Mouse (Mus musculus): ENCODE data around the gene Car14.
"Not testable (repeated sequence)": the region's sequence is repeated elsewhere in the genome, so short reads cannot be mapped to it uniquely, and the experiment has no call there.

Gene Car14

DNA sequence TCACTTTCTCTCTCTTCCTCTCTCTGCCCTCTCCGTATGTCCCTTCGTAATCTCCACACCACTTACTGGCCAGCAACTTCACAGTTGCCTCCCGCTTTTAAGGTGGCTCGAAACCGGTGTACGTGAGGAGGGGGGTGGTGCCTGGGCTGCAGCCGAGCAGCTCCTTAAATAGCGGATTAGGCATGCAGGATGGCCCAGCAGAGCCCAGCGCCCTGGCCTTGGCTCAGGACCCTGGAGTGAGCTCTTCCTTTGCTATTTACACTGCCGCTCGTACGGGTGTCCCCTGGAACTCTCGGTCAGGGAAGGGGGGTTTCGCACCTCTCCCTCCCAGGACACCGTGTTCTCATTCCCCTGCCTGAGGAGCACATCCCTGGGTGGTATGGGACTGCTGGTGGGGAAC is at the start of gene Car14:
Gene Car14 (minus strand): TSS at position 124 of the 400 bp plus-strand sequence.
- peak; percentile 45 for DNase-seq

DNA sequence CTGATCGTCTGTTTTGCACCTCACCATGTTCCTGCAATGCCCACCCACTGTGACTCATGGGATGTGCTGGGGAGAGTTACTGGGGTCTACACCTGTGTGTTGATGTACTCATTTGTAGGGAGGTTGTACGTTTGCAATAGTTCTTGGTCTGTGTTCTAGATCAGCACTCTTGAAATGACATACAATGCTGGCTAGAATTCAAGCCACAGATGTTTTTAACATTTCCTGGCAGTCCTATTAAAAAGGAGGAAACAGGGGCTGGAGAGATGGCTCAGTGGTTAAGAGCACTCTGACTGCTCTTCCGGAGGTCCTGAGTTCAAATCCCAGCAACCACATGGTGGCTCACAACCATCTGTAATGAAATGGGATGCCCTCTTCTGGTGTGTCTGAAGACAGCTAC is 49.0 kb upstream of the Car14 start:
- no peak for DNase-seq

DNA sequence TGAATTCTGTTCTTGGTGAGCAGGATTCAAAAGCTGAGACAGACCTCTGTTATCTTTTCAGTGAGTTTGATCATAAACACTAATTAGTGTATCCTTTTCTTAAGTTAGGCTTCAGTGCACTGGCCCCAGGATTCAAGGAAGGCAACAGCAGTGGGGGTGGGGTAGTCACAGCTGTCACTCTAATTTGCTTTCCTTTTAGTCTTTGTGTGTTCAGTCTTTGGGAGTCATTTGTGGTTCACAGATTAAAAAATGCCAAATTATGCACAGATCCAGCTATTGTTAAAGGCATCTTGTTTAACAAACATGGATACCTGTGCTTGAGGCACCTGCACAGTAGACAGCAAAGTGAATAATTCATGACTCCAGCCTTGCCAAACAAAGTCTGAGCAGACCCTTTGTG is 48.5 kb upstream of the Car14 start:
- DNase-seq, result no peak

DNA sequence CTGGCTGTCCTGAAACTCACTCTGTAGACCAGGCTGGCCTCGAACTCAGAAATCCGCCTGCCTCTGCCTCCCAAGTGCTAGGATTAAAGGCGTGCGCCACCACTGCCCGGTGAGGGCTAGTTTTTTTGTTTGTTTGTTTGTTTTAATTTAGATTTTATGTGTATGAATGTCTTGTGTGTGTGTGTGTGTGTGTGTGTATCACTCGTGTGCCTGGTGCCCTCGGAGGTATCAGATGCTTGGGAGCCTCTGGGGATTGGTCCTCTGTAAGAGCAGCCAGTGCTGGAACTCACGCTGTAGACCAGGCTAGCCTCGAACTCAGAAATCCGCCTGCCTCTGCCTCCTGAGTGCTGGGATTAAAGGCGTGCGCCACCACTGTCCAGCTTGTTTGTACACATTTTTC is 47.1 kb upstream of the Car14 start:
- DNase-seq, result not testable (repeated sequence)

DNA sequence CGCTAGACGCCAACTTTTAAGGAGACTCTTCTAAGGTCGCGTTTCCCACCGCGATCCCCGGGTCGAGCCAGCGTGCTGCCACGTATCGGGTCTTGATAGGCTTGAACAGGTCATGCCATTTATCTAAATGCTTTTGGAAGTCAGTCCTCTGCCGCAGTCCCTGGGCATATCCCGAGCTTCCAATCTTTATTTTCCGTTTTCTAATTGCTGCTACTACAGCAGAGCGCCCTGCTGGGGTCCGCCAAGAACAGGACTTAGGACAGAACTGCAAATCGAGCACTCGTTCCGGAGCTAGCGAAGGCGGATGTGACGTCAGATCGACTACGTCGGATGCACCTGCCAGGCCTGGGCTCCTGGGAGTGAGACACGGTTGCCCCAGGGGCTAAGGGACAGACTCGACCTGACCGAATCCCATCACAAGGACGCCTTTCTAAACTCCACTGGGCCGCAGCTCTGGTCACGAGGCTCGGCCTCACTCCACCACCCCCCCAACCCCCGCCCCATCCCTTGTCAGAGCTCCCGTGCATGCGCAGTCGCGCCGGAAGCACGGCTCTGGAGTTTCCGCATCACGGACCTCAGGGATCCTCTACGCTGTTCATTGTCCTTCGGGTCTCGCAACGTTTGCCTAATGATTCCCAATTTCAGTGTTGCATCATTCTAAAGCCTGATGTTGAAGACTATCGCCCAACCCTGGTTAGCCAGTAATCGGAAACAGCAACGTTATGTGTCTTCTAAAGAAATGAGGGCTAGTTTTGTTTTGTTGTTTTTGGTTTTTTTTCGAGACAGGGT is 46.5 kb upstream of the Car14 start:
- peak; percentile 94 for DNase-seq

DNA sequence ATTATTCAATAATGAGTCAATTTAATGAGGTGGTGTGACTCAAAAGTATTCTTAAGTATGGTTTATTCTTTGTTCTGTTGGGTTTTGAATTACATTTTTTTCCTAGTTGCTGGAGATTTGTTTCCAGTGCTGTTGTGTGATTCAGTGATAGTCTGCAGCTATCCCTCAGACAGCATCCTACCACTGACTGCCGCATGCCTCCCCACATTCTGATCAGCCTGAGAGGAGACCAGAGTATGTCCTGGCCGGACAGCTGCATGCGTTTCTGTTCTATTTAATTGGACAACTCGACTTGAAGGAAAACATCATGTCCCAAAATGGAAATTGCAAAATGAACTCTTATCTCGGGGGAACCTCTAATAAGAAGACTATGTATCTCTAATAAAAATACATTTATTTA is 43.8 kb upstream of the Car14 start:
- DNase-seq, result no peak

DNA sequence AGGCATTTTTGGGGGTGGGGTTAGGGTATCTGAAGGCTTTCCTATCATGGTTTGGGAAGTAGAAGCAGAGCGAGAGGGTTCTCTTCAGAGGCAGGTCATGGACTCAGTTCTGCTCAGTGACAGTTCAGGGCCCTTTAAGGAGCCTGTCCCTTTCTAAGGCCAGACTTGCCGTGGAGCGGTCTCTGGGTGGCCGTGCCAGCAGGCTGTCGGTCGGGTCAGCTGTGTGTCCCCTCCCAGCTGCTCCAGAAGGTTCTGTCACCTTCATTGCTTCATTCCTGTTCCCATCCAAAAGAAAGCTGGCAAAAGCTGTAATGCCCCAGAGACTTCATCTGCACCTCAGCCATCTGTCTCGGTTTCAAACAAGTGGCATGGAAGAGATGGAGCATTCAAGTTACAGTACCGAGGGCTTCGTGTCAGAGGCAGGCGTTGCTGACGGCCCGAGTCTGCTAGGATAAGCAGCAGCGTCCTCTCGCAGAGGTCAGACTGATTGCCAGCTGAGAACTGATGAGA is 41.3 kb upstream of the Car14 start:
- no peak for DNase-seq

DNA sequence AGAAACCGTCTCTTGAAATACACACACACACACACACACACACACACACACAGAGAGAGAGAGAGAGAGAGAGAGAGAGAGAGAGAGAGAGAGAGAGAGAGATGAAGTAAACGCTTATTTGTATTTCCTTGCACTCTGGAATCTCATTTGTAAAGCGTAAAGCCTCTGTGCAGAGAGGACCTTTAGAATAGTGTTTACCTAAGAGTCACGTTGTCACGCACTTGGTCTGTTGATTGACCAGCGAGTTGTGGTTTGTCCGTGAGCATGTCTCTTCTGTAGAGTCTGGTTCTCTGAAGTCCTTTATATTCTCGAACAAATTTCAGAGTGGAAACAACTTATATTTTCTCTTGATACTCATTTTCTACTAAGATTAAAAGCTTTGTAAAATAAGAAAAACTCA is 40.3 kb upstream of the Car14 start:
- no peak for DNase-seq

DNA sequence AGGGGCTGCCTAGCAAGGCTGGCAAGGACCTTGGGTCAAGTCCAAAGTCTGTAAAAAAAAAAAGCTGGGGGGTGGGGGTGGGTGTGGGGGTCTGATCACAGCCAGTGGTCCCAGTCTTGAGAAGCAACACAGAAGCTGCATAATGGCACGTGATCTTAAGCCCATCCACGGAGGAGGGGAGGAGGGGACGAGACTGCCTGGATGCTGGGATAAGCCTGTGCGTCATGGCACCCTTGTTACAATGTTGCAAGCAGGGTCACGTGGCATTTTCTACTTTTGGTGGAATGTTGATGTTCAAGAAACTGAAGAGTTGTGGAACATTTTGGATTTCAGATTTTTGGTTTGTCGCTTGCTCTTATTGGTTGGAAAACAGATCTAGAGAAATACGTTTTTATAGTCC is 38.7 kb upstream of the Car14 start:
- DNase-seq, result no peak

DNA sequence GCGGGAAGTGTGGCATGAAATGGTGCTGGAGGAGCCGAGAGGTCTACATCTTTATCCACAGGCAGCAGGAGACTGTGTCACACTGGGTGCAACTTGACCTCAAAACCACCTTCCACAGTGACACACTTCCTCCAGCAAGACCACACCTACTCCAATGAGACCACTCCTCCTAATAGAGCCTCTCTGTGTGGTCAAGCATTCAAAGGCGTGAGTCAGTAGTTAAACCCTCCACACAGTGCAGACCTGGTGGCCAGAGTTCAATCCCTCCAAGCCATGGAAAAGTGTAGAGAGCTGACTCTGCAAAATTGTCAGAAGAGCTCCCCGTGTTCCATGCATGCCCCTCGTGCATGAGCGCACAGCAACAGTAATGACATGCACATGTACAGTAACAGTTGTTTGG is 38.3 kb upstream of the Car14 start:
- DNase-seq, result no peak

DNA sequence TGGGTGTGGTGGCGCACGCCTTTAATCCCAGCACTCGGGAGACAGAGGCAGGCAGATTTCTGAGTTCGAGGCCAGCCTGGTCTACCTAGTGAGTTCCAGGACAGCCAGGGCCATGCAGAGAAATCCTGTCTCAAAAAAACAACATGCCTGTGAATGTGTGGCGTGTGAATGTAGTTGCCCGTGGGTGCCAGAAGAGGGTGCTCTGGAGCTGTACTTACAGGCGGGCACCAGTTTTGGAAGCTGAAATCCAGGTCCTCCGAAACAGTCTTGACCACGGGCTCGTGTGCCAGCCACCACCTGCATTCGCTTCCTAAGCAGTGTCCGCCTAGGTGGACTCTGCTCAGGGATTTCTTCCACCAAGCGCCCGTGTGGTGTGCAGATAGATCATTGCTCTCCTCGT is 34.3 kb upstream of the Car14 start:
- no peak for DNase-seq

DNA sequence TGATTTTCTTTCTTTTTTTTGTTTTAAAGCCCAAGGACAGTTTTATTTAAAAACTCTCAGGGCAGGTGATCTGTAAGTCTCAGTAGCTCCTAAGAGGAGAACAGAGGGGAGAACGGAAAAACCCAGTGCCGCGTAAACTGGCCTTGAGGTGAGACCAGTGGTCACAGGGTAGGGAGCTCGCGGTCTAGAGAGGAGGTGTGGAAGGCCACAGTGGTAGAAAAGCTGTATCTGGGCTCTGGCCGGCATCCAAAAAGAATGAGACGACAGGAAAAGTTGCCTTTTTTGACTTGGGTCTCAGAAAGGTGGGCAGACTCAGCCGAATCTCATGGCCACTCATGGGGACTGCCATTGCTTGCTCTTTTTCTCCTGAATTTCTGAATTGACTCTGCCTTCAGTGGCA is 33.7 kb upstream of the Car14 start:
- DNase-seq, result no peak

DNA sequence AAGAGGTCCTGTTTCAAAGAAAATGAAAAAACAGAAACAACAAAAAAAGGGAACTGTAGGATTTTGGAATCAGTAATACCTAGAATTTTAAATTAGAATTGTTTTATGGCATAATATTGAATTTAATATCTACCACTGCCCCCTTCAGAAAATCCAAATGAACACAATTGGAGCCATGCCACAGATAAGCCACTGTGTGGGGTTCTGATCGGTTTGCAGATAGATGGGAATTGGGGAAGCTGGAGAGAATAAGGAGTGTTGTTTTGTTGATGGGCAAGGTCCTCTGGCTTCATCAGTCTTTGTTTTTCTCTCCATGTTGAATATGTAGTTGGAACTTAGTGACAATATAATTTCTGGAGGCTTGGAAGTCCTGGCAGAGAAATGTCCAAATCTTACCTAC is 30.0 kb upstream of the Car14 start:
- no peak for DNase-seq

DNA sequence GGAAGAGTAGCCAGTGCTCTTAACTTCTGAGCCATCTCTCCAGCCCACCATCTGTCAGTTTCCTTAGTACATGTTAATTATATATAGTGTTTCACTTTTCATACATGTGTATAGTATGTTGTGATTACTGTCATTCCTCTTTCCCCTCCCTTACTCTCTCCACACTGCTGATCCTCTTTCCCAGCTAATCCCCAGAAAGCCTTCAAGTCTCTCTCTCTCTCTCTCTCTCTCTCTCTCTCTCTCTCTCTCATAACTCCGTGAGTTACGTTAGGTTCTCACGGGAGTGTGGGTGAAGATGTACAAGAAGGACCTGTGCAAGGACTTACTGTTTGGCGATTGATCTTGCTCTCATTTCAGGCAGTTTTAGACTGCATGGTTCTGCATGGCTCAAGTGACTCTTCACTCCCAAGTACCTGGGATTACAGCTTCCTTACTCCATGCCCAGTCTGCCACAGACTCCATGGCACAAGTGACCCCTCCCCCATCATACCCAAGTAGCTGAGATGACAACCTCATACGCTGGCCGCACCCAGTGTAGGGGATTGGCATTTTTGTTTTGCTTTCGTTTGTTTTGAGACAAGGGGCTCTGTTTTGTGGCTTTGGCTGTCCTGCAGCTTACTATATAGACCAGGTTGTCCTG is 28.7 kb upstream of the Car14 start:
- no peak for DNase-seq

DNA sequence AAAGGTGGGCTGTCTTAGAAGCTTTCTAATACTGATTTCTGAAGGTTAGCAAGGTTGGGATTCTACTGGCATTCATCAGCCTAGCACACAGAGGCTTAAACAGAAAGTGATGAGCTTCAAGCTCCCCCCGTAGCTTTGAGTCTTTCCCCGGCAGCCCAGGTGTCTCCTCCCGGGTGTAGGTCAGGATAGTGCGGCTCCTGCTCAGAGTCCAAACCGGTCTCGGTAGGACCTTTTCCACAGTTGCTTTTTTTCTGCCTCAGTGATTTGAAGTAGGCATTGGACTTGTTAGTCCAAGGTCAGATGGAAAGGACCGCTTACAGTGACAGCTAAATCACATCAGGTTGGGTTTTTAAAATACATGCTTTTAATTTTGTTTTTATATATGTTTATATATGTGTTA is 28.1 kb upstream of the Car14 start:
- DNase-seq, result peak; percentile 34

DNA sequence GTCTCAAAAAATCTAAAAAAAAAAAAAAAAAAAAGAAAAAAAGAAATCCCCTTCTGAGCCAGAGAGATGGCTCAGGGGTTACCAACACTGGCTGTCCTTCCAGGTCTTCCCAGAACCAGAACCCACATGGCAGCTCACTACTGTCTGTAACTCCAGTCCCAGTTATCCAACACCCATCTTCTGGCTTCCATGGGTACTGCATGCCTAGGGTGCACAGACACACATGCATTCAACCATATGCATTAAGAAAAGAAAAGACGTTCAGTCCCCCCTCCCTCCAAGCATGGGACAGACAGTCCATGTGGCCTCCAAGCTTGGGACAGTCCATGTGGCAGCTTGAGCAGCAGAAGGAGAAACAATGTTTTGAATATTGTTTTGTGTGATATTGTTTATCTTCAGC is 27.7 kb upstream of the Car14 start:
- no peak for DNase-seq

DNA sequence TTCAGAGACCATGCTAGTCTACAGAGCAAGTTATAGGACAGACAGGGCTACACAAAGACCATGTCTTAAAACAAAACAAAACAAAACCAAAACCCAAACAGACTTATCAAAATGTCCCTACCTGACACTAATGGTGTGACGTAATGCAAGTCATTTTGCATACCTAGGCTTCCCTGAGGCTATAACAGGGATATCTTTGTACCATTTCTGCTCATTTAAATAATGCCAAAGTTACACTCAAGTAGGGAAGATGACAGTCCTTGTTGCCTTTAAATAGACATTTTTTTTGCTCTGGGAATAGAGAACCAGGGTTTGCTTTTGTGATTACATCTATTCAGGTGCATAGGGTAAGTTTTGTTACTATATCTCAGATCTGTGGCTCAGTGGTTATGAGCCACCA is 27.0 kb upstream of the Car14 start:
- no peak for DNase-seq

DNA sequence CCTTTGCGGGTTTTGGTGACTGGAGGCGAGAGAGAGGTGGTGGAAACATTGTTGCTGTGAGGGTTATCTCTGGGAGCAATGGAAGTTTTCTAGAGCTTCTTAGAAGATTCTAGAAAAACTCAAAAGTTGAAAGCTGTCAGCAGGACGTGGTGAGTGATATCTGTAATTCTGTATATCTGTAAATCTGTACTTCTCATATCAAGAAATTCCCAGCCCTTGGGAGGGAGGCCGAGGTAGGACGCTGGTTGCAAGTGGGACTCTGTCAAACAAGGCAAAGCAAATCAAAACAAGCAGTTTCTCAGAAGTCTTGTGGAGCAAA is 25.9 kb upstream of the Car14 start:
- DNase-seq, result no peak

DNA sequence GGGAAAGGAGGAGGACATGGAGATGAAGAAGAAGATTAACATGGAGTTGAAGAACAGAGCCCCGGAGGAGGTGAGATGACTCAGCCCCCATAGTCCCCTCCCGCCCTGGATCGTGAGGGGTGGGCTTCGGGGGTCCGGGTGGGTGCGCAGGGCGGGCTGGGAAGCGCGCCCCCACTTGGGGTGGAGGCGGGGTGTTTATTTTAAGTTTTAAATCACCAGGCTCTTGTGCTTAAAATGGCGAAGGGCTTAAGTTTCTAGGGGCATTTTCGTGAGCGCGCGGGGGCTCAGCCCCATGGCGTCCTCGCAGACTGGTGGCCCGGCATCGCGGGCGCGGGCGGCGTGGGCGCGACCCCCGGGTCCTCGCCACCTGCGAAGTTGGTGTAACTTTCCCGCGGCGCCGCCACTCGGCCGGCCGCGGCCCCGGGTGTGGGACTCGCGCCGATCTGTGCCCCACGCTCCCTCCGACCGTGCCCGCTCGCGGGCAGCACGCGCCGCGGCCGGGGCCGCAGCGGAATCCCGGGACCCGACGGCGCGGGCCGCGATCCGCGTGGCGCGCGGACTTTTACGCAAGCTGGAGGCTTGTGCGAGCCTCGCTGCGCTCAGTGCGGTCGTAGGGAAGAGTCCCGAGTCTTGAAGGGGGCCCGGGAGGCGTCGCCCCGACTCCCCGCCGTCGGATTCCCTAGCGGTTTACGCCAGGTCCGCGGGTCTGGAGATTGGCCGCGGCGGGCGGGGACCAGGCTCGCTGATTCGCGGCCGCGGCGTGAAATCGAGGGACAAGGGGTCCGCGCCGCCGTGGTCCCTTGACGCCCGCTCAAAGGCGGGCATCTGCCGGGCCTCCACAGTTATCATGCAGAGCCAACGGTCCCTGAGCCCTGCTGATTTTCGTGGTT is 25.3 kb upstream of the Car14 start:
- peak; percentile 57 for DNase-seq

DNA sequence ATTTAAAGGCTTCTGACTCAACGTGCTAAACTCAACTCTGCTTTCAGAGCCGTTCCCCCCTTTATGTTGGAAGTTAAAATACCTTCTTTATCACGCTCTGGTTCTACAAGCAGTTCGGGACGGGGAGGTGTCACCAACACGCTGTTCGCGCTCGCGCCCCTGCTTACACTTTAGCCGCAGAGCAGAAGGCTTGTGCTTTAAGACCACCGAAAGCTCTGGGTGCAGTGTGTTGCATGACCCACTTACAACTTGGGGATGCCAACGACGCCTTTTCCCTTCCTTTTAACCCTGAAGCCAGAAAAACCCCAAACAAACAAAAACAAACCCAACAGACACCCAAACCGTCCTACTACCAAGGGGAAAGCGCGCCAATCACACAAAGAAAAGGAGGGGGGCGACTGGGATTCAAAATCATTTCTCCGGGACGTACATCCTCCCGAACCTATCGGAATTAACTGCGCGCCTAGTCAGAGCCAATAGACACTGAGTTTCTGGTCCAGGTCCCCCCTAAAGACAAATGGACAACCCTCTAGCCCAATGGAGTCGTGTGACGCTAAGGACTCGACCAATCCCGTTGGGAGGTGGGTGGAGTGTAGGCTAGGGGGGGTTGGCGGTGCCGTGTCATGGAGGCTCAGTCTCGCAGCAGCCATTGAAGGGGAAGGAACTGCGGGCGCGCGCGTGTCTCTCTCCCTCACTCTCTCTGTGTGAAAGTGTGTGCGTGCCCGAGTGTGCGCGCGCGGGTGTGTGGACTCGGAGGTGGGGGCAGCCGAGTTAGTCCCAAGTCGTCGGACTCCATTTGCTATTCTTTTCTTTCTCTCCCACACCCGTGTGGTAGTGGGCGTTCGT is 24.4 kb upstream of the Car14 start, which contains the start of gene Anp32e:
Gene Anp32e (plus strand): TSS at position 589 of the 846 bp plus-strand sequence.
- DNase-seq, result peak; percentile 97

DNA sequence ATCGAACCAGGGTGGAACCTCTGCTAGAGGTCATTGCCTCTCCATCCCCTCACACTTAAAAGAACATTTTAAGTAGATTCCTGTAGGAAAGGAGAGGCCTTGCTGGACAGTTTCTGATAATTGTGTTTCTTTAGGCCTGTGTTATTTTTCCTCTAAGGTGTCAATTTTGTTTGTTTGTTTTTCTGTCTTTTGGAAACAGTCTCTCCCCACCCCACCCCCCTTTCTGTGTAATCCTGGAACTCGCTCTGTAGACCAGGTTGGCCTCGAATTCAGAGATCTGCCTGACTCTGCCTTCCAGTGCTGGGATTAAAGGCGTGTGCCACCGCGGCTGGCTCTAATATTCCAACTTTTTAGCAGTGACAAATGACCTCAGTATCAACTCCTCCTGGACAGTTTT is 23.8 kb upstream of the Car14 start:
- DNase-seq, result no peak

DNA sequence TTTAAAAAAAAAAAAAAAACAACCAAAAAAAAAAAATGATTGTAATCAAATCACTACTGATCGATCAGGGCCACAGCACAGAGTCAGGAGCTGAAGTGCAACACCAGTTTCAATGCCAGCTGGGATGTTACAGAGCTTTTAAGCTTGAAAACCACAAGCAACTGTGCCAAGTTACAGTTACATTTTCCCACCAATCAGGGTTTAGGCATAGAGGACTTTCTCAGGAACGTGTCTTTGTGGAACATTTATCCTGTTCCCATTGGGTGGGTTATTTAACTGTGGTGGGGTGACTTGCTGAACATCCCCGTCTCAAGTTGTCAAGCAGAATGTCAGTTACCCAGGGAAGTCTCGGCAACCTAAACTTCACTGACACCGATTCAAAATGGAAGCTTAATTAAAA is 20.6 kb upstream of the Car14 start:
- DNase-seq, result no peak

DNA sequence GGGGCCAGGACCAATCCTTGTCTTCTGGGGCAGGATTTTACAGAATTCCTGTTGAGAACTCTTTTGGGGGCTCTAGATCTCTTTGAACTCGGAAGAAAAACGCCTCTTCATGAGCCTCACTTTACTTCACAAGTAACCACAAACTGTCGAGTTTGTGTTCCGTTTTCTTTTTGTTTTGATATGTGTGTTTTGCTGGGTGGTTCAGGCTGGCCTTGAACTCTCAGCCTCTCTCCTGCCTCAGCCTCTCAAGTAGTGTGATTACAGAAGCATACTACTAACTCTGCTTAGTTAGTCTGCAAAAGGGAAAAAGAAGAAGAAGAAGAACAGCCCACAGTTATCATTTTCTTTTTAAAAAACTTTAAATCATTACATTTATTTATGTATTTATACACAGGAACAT is 19.7 kb upstream of the Car14 start:
- no peak for DNase-seq
